Mouse (Mus musculus): Measurements from ENCODE around the gene Parvb. TPM values are rescaled to one million over a fixed set of nuclear protein-coding genes. Genes with fewer than 3 reads are reported as not detected.

Parvb gene
- total and polyA plus RNA-seq, 2 experiments from 2014 or later, result 4.3 to 9.6 TPM

GRCm38 (mm10) chr15:84328870-84329269, 97.0 kb downstream of the Parvb start:
- no peak for TF ChIP-seq CTCF (IDR thresholded peaks at IDR 0.05)
- ATAC-seq (ENCODE audit: low FRiP score) (no peak), DNase-seq (ENCODE audit: low spot score) (no peak)
- H3K9me3 ChIP-seq (ENCODE audit: low read length), result no peaks in the 10 kb centered on the region
- WGBS, result 84% methylated on average over 10 of the region's 10 CpGs
- H3K27me3 ChIP-seq (ENCODE audit: insufficient read depth, low read length), result no peaks in the 10 kb centered on the region
- H3K36me3 ChIP-seq (ENCODE audit: insufficient read depth, low read length), result no peaks in the 10 kb centered on the region
- H3K4me1 ChIP-seq (ENCODE audit: insufficient read depth, low read length), result no peaks in the 10 kb centered on the region
- no peak overlapping the region for H3K9ac ChIP-seq (replicated peaks; ENCODE audit: low read length, poor library complexity, severe bottlenecking)
- H3K27ac ChIP-seq (ENCODE audit: low read depth, low read length), result no peak overlapping the region
- H3K4me3 ChIP-seq (ENCODE audit: low read depth, low read length), result no peak overlapping the region
- H3K4me2 ChIP-seq (ENCODE audit: low read depth, low read length, poor library complexity, severe bottlenecking), result no peak overlapping the region

- ATAC-seq (ENCODE audit: low FRiP score) (no peak), DNase-seq (ENCODE audit: low spot score) (no peak)
- Histone ChIP-seq H3K4me3 (ENCODE audit: low read depth, low read length) (no peak overlapping the region), H3K4me2 (ENCODE audit: low read depth, low read length, poor library complexity, severe bottlenecking) (no peak overlapping the region), H3K27ac (ENCODE audit: low read depth, low read length) (no peak overlapping the region), H3K27me3 (ENCODE audit: insufficient read depth, low read length) (no peaks in the 10 kb centered on the region), H3K9ac (replicated peaks; ENCODE audit: low read length, poor library complexity, severe bottlenecking) (no peak overlapping the region), H3K9me3 (ENCODE audit: low read length) (no peaks in the 10 kb centered on the region), H3K4me1 (ENCODE audit: insufficient read depth, low read length) (no peaks in the 10 kb centered on the region), H3K36me3 (ENCODE audit: insufficient read depth, low read length) (no peaks in the 10 kb centered on the region)
- TF ChIP-seq CTCF (IDR thresholded peaks at IDR 0.05), result no peak
- WGBS, result 89% methylated on average over 8 of the region's 8 CpGs
Observed at GRCm38 (mm10) chr15:84329940-84330339, 98.1 kb downstream of the Parvb start.

- H3K4me3 ChIP-seq (ENCODE audit: low read depth, low read length), result no peak overlapping the region
- no peaks in the 10 kb centered on the region for H3K9me3 ChIP-seq (ENCODE audit: low read length)
- WGBS, result 87% methylated on average over 4 of the region's 4 CpGs
- no peak overlapping the region for H3K4me2 ChIP-seq (ENCODE audit: low read depth, low read length, poor library complexity, severe bottlenecking)
- ATAC-seq (ENCODE audit: low FRiP score) (no peak), DNase-seq (ENCODE audit: low spot score) (no peak)
- no peak for TF ChIP-seq CTCF (IDR thresholded peaks at IDR 0.05)
- H3K9ac ChIP-seq (replicated peaks; ENCODE audit: low read length, poor library complexity, severe bottlenecking), result no peak overlapping the region
- no peaks in the 10 kb centered on the region for H3K4me1 ChIP-seq (ENCODE audit: insufficient read depth, low read length)
- no peak overlapping the region for H3K27ac ChIP-seq (ENCODE audit: low read depth, low read length)
- no peaks in the 10 kb centered on the region for H3K27me3 ChIP-seq (ENCODE audit: insufficient read depth, low read length)
- H3K36me3 ChIP-seq (ENCODE audit: insufficient read depth, low read length), result no peaks in the 10 kb centered on the region
Observed at GRCm38 (mm10) chr15:84331066-84331612, 99.3 kb downstream of the Parvb start.

GRCm38 (mm10) chr15:84336281-84336817, 104.5 kb downstream of the Parvb start:
- no peaks in the 10 kb centered on the region for H3K36me3 ChIP-seq (ENCODE audit: insufficient read depth, low read length)
- TF ChIP-seq CTCF (IDR thresholded peaks at IDR 0.05), result no peak
- no peaks in the 10 kb centered on the region for H3K4me1 ChIP-seq (ENCODE audit: insufficient read depth, low read length)
- H3K27me3 ChIP-seq (ENCODE audit: insufficient read depth, low read length), result no peaks in the 10 kb centered on the region
- WGBS, result 66% methylated on average over 12 of the region's 12 CpGs
- no peak overlapping the region for H3K27ac ChIP-seq (ENCODE audit: low read depth, low read length)
- DNase-seq (ENCODE audit: low spot score) (no peak), ATAC-seq (ENCODE audit: low FRiP score) (no peak)
- no peak overlapping the region for H3K4me3 ChIP-seq (ENCODE audit: low read depth, low read length)
- no peaks in the 10 kb centered on the region for H3K9me3 ChIP-seq (ENCODE audit: low read length)
- H3K9ac ChIP-seq (replicated peaks; ENCODE audit: low read length, poor library complexity, severe bottlenecking), result no peak overlapping the region
- no peak overlapping the region for H3K4me2 ChIP-seq (ENCODE audit: low read depth, low read length, poor library complexity, severe bottlenecking)

GRCm38 (mm10) chr15:84337599-84337998, 105.8 kb downstream of the Parvb start:
- no peaks in the 10 kb centered on the region for H3K27me3 ChIP-seq (ENCODE audit: insufficient read depth, low read length)
- no peak overlapping the region for H3K4me3 ChIP-seq (ENCODE audit: low read depth, low read length)
- H3K4me1 ChIP-seq (ENCODE audit: insufficient read depth, low read length), result no peaks in the 10 kb centered on the region
- H3K9ac ChIP-seq (replicated peaks; ENCODE audit: low read length, poor library complexity, severe bottlenecking), result no peak overlapping the region
- no peak overlapping the region for H3K27ac ChIP-seq (ENCODE audit: low read depth, low read length)
- H3K4me2 ChIP-seq (ENCODE audit: low read depth, low read length, poor library complexity, severe bottlenecking), result no peak overlapping the region
- no peak for ATAC-seq (ENCODE audit: low FRiP score)
- WGBS, result 69% methylated on average over 5 of the region's 5 CpGs
- TF ChIP-seq CTCF (IDR thresholded peaks at IDR 0.05), result no peak
- no peaks in the 10 kb centered on the region for H3K9me3 ChIP-seq (ENCODE audit: low read length)
- H3K36me3 ChIP-seq (ENCODE audit: insufficient read depth, low read length), result no peaks in the 10 kb centered on the region
- DNase-seq (ENCODE audit: low spot score), result no peak

GRCm38 (mm10) chr15:84340926-84341325, 109.1 kb downstream of the Parvb start:
- no peaks in the 10 kb centered on the region for H3K4me1 ChIP-seq (ENCODE audit: insufficient read depth, low read length)
- DNase-seq (ENCODE audit: low spot score) (no peak), ATAC-seq (ENCODE audit: low FRiP score) (no peak)
- TF ChIP-seq CTCF (IDR thresholded peaks at IDR 0.05), result no peak
- 61% methylated on average over 2 of the region's 2 CpGs for WGBS
- no peak overlapping the region for H3K4me2 ChIP-seq (ENCODE audit: low read depth, low read length, poor library complexity, severe bottlenecking)
- no peaks in the 10 kb centered on the region for H3K9me3 ChIP-seq (ENCODE audit: low read length)
- H3K27me3 ChIP-seq (ENCODE audit: insufficient read depth, low read length), result no peaks in the 10 kb centered on the region
- H3K36me3 ChIP-seq (ENCODE audit: insufficient read depth, low read length), result no peaks in the 10 kb centered on the region
- no peak overlapping the region for H3K27ac ChIP-seq (ENCODE audit: low read depth, low read length)
- no peak overlapping the region for H3K9ac ChIP-seq (replicated peaks; ENCODE audit: low read length, poor library complexity, severe bottlenecking)
- no peak overlapping the region for H3K4me3 ChIP-seq (ENCODE audit: low read depth, low read length)
